Mouse (Mus musculus): ENCODE data around the gene Zdhhc1. TPM values are rescaled to one million over a fixed set of nuclear protein-coding genes. Genes with fewer than 3 reads are reported as not detected.

The Zdhhc1 gene
- polyA plus RNA-seq (2014; fragmentation: Illumina TruSeq; extraction: RNeasy Lipid Tissue Mini Kit (QIAGEN cat#74804)) = 2.0 TPM

DNA sequence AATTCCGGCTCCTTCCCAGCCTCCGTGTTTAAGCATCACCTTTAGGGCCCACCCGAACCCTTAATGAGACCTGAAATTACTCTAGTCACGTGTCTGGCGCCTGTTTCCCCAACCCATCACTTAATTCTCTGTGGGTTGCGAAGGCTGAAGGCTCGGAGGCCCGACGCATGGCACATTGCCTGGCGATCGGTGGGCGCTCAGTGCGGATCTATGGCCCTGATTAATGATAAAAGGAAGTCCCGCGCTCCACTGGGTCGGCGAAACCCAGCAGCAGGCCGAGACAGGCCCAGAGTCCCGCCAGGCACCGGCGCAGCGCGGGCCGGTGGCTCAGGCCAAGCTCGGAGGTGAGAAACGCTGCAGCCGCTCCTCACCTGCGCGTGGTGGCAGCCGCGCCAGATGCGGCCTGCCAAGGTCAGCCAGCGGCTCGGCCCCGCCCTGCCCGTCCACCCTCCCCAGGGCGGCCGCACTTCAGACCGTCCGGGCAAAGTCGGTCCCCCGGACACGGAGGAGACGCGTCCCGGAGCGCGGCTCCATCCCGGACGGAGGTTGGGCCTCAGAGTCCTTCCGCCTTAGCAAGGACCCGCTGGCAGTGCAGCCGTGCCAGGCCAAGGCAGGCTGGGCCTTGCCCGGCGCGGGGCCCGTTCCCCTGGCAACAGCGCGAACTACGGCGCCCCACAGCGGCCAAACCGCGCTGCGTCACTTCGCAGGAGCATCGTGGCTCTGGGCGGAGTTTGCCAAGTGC lies at the start of gene Zdhhc1:
Gene Zdhhc1, minus strand, starts transcription at position 464 of the 742 bp plus-strand sequence.

DNA sequence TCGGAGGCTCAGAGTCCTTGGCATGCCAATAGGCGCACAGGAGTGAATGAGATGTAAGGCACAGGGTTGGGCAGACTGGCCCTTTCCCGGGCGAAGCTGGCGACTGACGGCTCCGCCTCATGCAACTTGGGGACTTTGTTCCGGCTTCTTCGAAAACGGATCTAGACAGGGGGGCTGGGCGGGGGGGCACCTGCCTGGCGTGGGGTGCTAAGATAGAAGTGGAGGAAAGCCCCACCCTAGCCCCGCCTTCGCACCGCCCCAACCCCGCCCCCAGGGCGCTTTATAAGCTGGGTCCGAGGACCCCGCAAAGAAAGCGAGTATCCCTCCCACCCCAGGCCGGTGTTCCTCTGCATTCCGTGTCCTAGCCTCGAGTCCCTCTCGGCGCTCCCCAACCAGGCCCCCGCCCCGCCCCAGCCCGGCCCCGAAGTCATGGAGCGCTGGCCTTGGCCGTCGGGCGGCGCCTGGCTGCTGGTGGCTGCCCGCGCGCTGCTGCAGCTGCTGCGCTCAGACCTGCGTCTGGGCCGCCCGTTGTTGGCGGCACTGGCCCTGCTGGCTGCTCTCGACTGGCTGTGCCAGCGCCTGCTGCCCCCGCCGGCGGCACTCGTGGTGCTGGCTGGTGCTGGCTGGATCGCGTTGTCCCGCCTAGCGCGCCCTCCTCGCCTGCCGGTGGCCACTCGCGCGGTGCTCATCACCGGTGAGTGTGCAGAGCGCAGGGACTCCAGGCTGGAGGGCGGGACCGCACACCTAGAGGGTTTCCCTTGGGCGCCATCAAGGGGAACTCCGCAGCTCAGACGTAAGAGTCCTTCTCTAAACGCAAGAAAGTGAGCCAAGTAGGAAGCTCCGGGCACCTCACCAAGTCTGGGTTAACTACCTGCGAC lies 22.0 kb upstream of the Zdhhc1 start, which contains the start of gene Hsd11b2:
Gene Hsd11b2, plus strand, starts transcription at position 320 of the 878 bp plus-strand sequence.

DNA sequence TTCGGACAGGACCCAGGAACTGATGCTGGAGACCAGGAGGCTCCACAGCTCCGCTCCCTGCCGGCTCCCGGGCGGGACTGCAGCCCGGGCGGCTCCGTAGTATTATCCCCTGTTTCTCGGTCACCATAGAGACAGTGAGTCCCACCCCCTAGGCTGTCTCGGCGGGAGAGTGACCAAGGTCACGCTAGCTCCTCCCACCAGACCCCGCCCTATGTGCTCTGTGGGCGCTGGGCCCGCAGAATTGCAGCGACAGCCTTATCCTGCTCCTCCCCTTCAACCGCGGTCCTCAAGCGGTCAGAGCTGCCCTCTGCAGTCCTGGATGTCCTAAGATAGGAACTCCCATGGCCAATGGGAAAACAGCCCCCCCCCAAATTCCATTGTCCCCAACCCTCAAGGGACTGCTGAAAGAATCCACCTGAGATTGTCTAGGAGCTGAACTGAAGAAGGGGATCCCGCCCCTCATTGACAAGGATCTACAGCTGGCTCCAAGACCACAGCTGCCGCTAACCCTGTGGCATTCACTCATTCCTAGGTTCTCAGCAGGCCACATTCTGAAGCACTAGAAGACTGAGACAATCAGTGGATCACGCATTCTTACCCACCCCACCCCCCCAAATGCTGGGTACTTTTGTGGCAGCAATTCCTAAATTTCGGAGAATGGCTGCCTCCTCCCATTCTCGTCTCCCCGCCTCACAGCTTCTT lies 25.2 kb downstream of the Zdhhc1 start, which contains the start of gene Tppp3:
Gene Tppp3, minus strand, starts transcription at position 213 of the 702 bp plus-strand sequence.

Other genes starting within 250 kb of the Zdhhc1 start
- 5.4 TPM for gene B3gnt9, start 241.7 kb downstream of the Zdhhc1 start, polyA plus RNA-seq (2014; fragmentation: Illumina TruSeq; extraction: RNeasy Lipid Tissue Mini Kit (QIAGEN cat#74804))
- 0.60 TPM for gene Tradd, start 232.3 kb downstream of the Zdhhc1 start, polyA plus RNA-seq (2014; fragmentation: Illumina TruSeq; extraction: RNeasy Lipid Tissue Mini Kit (QIAGEN cat#74804))
- gene Fbxl8, start 232.3 kb downstream of the Zdhhc1 start, polyA plus RNA-seq (2014; fragmentation: Illumina TruSeq; extraction: RNeasy Lipid Tissue Mini Kit (QIAGEN cat#74804)) = not detected
- not detected for gene Hsf4, start 227.1 kb downstream of the Zdhhc1 start, polyA plus RNA-seq (2014; fragmentation: Illumina TruSeq; extraction: RNeasy Lipid Tissue Mini Kit (QIAGEN cat#74804))
- gene Nol3, start 220.8 kb downstream of the Zdhhc1 start, polyA plus RNA-seq (2014; fragmentation: Illumina TruSeq; extraction: RNeasy Lipid Tissue Mini Kit (QIAGEN cat#74804)) = not detected
- 1.3 TPM for gene 4931428F04Rik, start 207.0 kb downstream of the Zdhhc1 start, polyA plus RNA-seq (2014; fragmentation: Illumina TruSeq; extraction: RNeasy Lipid Tissue Mini Kit (QIAGEN cat#74804))
- 0.40 TPM for gene Exoc3l, start 200.8 kb downstream of the Zdhhc1 start, polyA plus RNA-seq (2014; fragmentation: Illumina TruSeq; extraction: RNeasy Lipid Tissue Mini Kit (QIAGEN cat#74804))
- 3.7 TPM for gene E2f4, start 199.2 kb downstream of the Zdhhc1 start, polyA plus RNA-seq (2014; fragmentation: Illumina TruSeq; extraction: RNeasy Lipid Tissue Mini Kit (QIAGEN cat#74804))
- gene Elmo3, start 191.3 kb downstream of the Zdhhc1 start, polyA plus RNA-seq (2014; fragmentation: Illumina TruSeq; extraction: RNeasy Lipid Tissue Mini Kit (QIAGEN cat#74804)) = 0.63 TPM
- gene Lrrc29, start 170.6 kb downstream of the Zdhhc1 start, polyA plus RNA-seq (2014; fragmentation: Illumina TruSeq; extraction: RNeasy Lipid Tissue Mini Kit (QIAGEN cat#74804)) = not detected
- gene Tmem208, start 170.5 kb downstream of the Zdhhc1 start, polyA plus RNA-seq (2014; fragmentation: Illumina TruSeq; extraction: RNeasy Lipid Tissue Mini Kit (QIAGEN cat#74804)) = 3.2 TPM
- 0.26 TPM for gene Fhod1, start 148.9 kb downstream of the Zdhhc1 start, polyA plus RNA-seq (2014; fragmentation: Illumina TruSeq; extraction: RNeasy Lipid Tissue Mini Kit (QIAGEN cat#74804))
- not detected for gene Slc9a5, start 148.1 kb downstream of the Zdhhc1 start, polyA plus RNA-seq (2014; fragmentation: Illumina TruSeq; extraction: RNeasy Lipid Tissue Mini Kit (QIAGEN cat#74804))
- gene Plekhg4, start 123.6 kb downstream of the Zdhhc1 start, polyA plus RNA-seq (2014; fragmentation: Illumina TruSeq; extraction: RNeasy Lipid Tissue Mini Kit (QIAGEN cat#74804)) = 0.37 TPM
- gene Kctd19, start 83.4 kb downstream of the Zdhhc1 start, polyA plus RNA-seq (2014; fragmentation: Illumina TruSeq; extraction: RNeasy Lipid Tissue Mini Kit (QIAGEN cat#74804)) = not detected
- gene Lrrc36, start 83.3 kb downstream of the Zdhhc1 start, polyA plus RNA-seq (2014; fragmentation: Illumina TruSeq; extraction: RNeasy Lipid Tissue Mini Kit (QIAGEN cat#74804)) = 0.46 TPM
- not detected for gene Tppp3, start 25.4 kb downstream of the Zdhhc1 start, polyA plus RNA-seq (2014; fragmentation: Illumina TruSeq; extraction: RNeasy Lipid Tissue Mini Kit (QIAGEN cat#74804))
- 7.0 TPM for gene Hsd11b2, start 21.9 kb upstream of the Zdhhc1 start, polyA plus RNA-seq (2014; fragmentation: Illumina TruSeq; extraction: RNeasy Lipid Tissue Mini Kit (QIAGEN cat#74804))
- 13.5 TPM for gene Atp6v0d1, start 69.1 kb upstream of the Zdhhc1 start, polyA plus RNA-seq (2014; fragmentation: Illumina TruSeq; extraction: RNeasy Lipid Tissue Mini Kit (QIAGEN cat#74804))
- 0.63 TPM for gene Ripor1, start 108.4 kb upstream of the Zdhhc1 start, polyA plus RNA-seq (2014; fragmentation: Illumina TruSeq; extraction: RNeasy Lipid Tissue Mini Kit (QIAGEN cat#74804))
- gene Ctcf, start 139.7 kb upstream of the Zdhhc1 start, polyA plus RNA-seq (2014; fragmentation: Illumina TruSeq; extraction: RNeasy Lipid Tissue Mini Kit (QIAGEN cat#74804)) = 134 TPM
- gene Agrp, start 140.5 kb upstream of the Zdhhc1 start, polyA plus RNA-seq (2014; fragmentation: Illumina TruSeq; extraction: RNeasy Lipid Tissue Mini Kit (QIAGEN cat#74804)) = not detected
- not detected for gene Carmil2, start 189.4 kb upstream of the Zdhhc1 start, polyA plus RNA-seq (2014; fragmentation: Illumina TruSeq; extraction: RNeasy Lipid Tissue Mini Kit (QIAGEN cat#74804))
- gene Acd, start 204.2 kb upstream of the Zdhhc1 start, polyA plus RNA-seq (2014; fragmentation: Illumina TruSeq; extraction: RNeasy Lipid Tissue Mini Kit (QIAGEN cat#74804)) = 1.3 TPM
- not detected for gene Pard6a, start 204.2 kb upstream of the Zdhhc1 start, polyA plus RNA-seq (2014; fragmentation: Illumina TruSeq; extraction: RNeasy Lipid Tissue Mini Kit (QIAGEN cat#74804))
- not detected for gene 4933405L10Rik, start 210.8 kb upstream of the Zdhhc1 start, polyA plus RNA-seq (2014; fragmentation: Illumina TruSeq; extraction: RNeasy Lipid Tissue Mini Kit (QIAGEN cat#74804))
- 0.54 TPM for gene Enkd1, start 211.3 kb upstream of the Zdhhc1 start, polyA plus RNA-seq (2014; fragmentation: Illumina TruSeq; extraction: RNeasy Lipid Tissue Mini Kit (QIAGEN cat#74804))